Mouse (Mus musculus) mouse embryonic stem cell (cell line): ENCODE measurements around the gene Ube3c.
"Not testable (repeated sequence)": the region's sequence is repeated elsewhere in the genome, so short reads cannot be mapped to it uniquely, and the experiment has no call there.

Experiments
- in situ Hi-C, 2 experiments: fragments of 300-500 bp; cut with MboI; formaldehyde crosslinking; loops; 1 replicate in 1 of 2; 3 replicates in 1 of 2; pipeline ENCODE4 v1.14.3; 2019 to 2020; ENCODE audit warnings: low sequenced_read_pairs in 2 of 2, low pct_unique_long_range_greater_than_20kb in 1 of 2, mixed read lengths in 1 of 2; ENCODE audit not compliant: unreplicated experiment in 1 of 2

Ube3c gene

DNA sequence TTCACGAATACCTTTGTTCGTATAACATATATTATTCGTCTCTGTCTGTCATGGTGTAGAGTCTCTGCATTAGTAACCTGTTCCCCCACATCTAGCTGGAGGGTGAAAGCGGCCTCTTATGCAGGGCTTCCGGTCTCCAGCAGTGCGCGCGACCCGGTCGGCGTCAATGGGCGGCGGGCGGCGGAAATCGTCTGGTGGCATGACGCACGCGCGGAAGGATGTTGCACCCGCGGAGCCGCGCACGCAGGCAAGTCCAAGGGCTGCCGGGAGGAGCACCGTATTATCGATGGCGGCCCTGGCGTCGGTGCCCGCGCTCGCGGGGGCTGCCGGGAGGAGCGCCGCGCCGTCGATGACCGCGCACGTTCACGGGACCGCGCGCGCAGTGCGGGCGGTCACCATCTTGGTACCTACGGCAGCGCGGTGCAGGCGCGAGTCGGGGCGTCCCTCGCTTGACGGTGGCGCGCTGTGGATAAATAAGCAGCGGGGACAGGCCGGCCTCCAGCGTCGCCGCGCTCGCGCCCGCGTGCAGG is at the start of gene Ube3c:
Gene Ube3c, plus strand, starts transcription at position 395 of the 530 bp plus-strand sequence.
- in situ Hi-C loops, result no loop called here

GRCm38 (mm10) chr5:29560111-29560510 is 8.9 kb upstream of the Ube3c start:
- in situ Hi-C loops, result loop anchor here in 1 of 2 experiments (5.0 kb wide), 1 partner anchor 127 kb away; no protein-coding TSS in a partner anchor

- in situ Hi-C loops, result loop anchor here in 1 of 2 experiments (5.0 kb wide), 1 partner anchor 127 kb away; no protein-coding TSS in a partner anchor
Observed at GRCm38 (mm10) chr5:29560667-29561066, 8.4 kb upstream of the Ube3c start.

DNA sequence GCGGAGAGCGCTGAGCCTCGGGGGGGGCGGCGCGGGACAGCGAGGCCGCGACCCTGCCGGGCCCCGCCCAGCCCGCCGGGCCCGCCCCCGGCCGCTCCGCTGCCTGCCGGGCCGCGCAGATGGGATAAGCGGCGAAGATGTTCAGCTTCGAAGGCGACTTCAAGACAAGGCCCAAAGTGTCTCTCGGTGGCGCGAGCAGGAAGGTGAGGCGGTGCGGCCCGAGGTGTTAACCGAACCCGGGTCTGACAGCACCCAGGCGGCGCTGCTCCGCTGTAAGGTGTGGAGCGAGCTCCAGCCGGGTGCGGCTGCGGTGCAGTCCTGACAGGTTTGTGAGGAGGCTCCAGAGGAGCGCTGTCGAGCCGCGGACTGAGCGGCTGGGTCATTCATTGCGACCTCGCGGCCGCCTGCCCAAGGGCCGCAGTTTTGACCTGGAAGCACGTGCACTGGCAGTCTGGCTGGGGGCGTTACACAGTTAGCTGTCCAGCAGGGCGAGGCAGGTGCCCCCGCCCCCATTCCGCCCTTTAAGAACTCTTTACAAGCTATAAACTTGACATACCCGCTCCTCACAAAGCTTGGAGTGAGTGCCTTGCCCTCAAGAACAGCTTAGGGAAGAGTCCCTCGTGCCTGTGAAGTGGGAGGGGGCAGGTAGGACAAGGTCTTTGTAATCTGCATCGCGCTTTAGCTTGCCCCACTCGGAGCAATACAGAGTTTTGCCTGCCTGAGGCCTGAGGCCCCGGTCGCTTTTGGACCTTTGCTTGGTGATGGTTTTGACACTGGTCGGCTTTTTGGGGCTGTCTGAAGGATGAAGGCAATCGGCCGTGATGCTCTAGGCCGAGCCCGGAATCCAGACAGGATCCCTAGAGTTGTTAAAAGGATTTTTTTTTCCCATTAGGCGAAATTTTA is 587 bp downstream of the Ube3c start:
- in situ Hi-C loops, result no loop called here

GRCm38 (mm10) chr5:29574286-29574685 is 5.2 kb downstream of the Ube3c start:
- in situ Hi-C loops, result not testable (repeated sequence)

- in situ Hi-C loops, result no loop called here
Observed at GRCm38 (mm10) chr5:29575085-29575484, 6.0 kb downstream of the Ube3c start.

DNA sequence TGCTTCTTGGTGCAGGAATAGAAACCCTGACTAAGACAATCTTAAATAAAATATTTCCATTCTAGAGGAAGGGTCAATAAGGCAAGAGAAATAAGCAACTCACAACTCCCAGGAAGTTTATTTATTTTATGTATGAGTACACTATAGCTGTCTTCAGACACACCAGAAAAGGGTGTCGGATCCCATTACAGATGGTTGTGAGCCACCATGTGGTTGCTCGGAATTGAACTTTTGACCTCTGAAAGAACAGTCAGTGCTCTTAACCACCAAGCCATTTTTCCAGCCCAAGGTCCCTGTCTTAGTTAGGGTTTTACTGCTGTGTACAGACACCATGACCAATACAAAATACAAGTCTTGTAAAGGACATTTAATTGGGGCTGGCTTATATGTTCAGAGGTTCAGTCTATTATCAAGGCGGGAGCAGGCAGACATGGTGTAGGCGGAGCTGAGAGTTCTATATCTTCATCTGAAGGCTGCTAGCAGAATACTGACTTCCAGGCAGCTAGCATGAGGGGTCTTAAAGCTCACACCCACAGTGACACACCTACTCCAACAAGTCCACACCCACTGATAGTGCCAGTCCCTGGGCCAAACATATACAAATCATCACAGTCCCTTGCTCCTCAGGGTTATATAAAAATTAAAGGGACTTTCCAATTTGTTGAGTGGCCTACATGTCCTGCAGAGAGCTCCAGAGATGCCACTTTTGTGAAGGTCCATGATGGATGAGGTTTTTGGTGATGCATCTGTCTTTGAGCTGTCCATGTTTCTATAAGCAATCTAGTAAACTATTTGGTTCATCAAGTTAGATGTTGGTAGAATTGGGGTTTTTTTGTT is 9.0 kb downstream of the Ube3c start:
- in situ Hi-C loops, result no loop called here

DNA sequence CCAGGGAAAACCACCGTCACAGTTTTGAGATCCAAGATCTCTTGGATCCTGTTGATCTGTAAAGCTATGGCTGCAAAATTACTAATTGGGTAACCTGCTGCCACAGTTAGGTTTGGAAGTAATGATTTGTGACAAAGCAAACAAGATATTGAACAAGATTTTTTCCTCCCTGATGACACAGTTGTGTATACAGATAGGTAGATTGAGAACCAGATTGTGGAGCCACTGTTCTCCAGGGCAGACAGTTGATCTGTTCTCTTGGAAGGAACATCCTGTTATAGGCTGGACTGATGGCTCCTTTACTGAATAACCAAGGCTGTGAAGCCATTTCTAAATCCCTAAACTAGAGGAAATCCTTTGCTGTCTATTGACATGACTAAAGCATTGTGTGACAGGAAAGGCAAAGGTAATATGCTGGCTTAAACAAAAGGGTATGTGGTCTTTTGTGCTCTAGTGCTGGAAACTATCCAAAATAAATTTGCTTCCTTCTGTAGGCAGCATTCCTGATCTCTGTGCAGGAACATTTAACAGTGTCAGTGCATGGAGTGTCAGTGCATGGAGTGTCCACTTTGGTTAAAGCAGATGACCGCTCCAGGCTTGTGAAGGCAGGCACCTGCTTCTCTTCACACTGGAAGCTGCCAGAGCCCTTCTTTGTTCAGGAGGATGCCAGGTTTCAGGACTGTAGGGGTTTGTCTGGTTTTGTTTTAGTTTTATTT is 15.0 kb downstream of the Ube3c start:
- in situ Hi-C loops, result no loop called here

DNA sequence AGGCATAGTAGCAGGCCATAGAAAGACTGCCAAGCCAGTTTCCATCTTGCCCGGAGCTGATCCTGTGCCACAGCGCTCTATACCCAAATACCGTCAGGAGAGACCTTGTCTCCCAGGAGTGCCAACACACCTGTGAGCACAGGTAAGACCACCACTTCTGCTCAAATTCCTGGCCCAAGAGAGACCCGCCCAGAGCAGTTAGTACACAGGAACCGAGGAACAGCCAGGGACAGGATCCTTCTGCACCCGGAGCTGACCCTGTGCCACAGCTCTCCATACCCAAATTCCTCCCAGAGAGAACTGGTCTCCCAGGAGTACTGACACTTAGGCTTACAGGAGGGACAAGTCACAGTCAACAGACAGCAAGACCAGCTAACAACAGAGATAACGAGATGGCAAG is 23.1 kb downstream of the Ube3c start:
- in situ Hi-C loops, result not testable (repeated sequence)

DNA sequence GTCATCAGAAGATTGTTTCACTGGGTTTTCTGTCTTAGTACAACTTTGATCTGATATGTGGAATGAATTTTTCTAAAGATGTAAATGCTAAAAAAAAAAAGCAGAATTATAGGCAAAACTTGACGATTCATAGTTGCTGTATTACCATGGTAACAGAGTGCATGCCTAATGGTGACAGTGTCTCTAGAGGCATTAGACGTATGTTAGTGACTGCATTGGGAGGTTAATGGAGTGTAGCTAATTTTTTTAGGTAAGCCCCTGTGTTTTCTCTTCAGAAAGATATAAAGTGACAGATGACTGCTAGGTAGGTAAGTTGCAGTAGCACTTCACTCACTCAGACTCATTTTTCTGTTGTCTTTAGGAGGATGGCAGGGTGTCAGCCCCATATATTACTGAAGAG is 37.5 kb downstream of the Ube3c start:
- in situ Hi-C loops, result no loop called here

DNA sequence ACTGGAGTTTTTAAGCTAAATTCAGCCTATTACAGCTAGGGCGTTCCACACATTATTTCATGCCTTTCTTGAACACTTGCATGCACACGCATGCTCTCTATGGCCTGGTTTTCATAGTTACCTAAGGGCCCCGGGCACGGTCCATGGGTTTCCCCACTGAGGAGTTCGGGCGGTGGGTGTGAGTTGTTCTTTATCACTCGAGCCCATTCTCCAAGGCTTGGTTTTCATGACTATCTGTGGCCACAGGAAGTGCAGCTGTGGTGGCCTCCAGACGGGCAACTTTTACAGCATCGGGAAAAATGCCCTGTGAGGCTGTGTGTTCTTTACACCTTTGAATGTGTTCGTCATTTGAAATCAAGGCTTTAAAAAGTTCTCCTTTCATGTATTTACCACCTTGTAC is 56.6 kb downstream of the Ube3c start:
- in situ Hi-C loops, result no loop called here

- in situ Hi-C loops, result no loop called here
Observed at GRCm38 (mm10) chr5:29629941-29630340, 60.9 kb downstream of the Ube3c start.

- in situ Hi-C loops, result no loop called here
Observed at GRCm38 (mm10) chr5:29631711-29632110, 62.7 kb downstream of the Ube3c start.

GRCm38 (mm10) chr5:29636298-29636697 is 67.3 kb downstream of the Ube3c start:
- in situ Hi-C loops, result no loop called here

- in situ Hi-C loops, result no loop called here
Observed at GRCm38 (mm10) chr5:29636884-29637283, 67.8 kb downstream of the Ube3c start.

DNA sequence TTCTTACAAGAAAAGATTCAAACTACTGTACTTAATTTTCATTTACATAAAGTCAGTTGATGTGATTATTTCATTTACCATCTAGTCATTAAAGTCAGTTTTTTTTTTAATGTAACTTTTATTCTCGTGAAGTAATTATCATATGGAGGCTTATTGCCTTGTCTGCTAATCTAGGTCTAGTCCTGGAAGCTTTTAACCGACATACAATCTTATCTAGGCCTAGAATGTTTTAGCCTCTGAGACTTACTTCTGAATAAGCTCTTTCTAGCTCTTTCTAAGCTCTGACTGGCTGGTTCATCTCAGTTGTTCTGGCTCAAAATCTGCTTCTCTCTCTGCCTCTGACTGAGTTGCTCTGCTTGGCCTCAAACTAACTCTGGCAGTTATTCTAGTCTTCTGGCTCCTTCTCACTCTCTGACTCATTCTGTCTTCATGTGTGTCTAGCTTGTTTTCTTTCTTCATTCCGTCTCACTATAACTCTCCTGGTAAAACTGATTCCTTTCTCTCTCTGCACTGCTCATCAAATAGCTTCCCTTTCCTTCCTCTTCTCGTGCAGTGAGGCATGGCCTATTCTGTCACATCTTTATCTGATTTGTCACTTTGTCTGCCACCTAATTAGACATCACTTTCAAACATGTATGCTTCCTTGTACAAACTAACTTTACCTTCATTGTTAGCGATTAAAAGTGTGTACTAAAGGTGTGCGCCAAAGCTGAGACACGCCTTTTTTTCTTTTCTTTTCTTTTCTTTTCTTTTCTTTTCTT is 72.3 kb downstream of the Ube3c start:
- in situ Hi-C loops, result no loop called here

DNA sequence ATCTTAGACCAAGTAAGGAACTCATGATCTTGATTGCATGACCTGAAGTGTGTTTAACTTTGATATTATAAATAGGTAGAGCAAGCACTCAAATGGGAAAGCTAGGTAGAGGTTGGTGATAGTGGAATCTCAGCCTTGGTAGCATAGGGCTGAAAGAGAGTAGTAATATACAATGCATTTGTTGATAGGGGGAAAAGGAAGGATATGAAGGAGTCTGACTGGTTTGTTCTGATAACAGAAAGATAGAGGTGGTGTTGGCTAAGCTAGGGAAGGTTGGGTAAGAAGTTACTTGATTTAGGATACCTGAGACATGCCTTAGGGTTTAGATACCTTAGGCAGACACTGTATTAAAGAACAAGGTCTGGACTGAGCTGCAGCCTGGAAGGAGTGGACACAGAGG is 82.7 kb downstream of the Ube3c start:
- in situ Hi-C loops, result no loop called here
